Mouse (Mus musculus): ENCODE measurements around the gene Insl3. TPM values are rescaled to one million over a fixed set of nuclear protein-coding genes. Genes with fewer than 3 reads are reported as not detected.

Insl3 gene
- total RNA-seq (2021), result 1 to 10 TPM; 1.0 to 1.2 TPM
- long read RNA-seq, experiment 1, result 0 reads
- long read RNA-seq, experiment 2, result 0 reads

DNA sequence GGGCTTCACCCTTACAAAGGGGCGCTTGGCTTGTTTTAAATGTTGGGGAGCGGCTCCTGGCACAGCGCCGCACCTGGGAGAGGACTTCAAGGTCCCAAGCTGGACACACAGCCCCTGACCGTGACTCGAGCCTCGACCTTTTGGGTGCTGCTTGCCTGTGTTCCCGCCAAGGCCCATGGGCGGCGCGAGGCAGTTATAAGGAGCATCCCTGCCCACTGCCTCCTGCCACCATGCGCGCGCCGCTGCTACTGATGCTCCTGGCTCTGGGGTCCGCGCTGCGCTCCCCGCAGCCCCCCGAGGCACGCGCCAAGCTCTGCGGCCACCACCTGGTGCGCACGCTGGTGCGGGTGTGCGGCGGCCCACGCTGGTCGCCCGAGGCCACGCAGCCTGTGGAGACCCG, at the start of gene Insl3:
TSS of gene Insl3 (plus strand) at position 187 of the 400 bp plus-strand sequence.
- DNase-seq, result no peak
- intact Hi-C loops (cut with DNase I), result no loop called here

DNA sequence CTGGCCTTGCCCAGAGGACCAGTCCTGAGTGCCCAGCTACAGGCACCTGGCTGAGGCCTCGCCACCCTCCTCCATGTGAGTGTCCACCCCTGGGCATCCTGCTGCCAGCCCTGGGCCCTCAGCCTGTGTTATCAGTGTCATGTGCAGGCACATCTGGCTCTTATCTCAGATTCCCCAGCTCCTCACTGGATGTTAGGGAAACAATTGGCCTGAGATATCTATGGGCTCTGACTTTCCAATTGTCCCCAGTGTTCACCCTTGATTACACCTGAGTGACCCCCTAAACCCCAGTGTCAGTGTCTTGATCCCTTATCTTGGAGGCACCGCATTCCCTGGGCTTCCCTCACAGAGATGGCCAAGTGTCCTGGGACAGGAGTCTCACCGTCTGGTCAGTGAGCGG, 49.7 kb upstream of the Insl3 start:
- intact Hi-C loops (cut with DNase I), result no loop called here

DNA sequence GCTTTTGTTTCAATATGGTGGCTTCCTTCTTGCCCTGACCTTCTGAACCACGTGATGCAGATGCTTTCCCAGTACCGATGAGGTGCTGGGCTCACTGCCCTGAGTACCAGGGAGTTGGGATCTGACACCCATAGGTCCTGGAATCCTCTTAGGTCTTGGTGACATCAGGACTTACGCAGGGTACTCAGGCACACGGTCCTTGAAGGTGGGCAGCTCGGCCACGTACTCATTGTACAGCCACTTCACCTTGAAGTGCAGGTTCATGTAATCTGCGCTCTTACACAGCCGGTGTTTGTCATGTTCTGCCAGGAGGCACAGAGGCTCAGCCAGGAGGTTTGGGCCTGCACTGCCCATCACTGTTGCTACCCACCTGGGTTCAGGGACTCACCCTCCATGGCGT, 43.5 kb upstream of the Insl3 start:
- intact Hi-C loops (cut with DNase I), result no loop called here
- DNase-seq, result no peak

More for the DNA sequence above, 49.7 kb upstream of the Insl3 start:
- DNase-seq, result no peak

DNA sequence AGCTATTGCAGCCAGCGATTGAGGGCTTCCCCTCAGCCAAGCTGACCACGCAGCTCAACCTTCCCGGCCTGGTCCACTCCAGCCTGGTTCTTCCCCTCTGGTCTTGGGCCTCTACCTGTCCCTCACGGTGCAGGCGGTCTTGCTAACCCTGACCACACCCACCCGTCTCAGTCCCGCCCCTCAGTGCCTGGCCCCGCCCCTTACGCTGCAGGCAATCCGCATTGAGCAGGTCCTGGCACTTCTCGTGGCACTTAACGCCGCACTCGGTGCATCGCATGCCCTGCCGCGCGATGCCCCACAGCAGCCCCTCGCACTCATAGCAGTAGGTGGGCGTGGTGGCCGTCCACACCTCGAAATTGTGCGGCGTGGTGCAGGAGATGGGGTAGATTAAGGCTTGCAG, 34.4 kb upstream of the Insl3 start:
- DNase-seq, result no peak
- intact Hi-C loops (cut with DNase I), result no loop called here

DNA sequence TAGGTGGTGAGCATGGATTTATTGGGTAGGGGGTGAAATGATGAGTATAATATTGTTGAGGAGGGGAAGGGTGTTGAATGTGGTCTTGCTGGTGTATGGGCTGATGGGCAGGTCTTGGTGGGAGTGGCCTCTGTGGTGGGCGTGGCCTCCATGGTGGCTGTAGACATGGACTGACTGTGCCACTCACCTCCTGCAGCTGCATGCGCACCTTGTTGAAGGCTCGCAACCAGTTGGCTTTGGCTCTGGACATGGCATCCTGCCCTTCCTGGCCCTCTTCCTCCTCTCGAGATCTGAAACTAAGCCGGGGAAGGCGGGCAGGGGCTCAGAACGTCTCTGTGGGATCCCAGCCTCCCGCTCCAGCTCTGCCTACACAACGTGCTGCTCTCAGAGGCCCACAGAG, 31.2 kb upstream of the Insl3 start:
- no peak for DNase-seq
- intact Hi-C loops (cut with DNase I), result no loop called here

DNA sequence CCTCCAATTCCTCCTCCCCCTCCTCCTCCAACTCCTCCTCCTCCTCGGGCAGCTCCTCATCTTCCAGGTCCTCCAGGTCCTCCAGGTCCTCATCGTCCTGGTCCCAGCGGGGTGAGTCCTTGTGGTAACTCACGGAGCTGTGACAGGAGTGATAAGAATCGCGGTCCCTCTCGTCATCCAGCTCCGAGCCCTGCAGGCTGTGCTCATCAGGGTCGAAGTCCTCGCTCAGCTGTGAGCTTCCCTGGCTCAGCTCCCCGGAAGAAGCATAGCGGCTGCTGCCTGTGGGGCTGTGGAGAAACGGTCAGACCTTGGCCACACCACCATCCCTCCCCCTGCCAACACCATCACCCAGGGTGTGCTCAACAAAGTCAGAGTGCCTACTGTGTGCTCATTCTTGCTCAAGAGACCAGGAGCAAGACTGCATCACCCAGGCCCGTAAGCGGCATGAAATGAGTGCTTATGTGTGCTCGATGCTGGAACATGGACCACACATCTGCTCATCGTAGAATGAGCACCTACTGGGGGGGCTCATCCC, 30.4 kb upstream of the Insl3 start:
- DNase-seq, result no peak
- intact Hi-C loops (cut with DNase I), result no loop called here

DNA sequence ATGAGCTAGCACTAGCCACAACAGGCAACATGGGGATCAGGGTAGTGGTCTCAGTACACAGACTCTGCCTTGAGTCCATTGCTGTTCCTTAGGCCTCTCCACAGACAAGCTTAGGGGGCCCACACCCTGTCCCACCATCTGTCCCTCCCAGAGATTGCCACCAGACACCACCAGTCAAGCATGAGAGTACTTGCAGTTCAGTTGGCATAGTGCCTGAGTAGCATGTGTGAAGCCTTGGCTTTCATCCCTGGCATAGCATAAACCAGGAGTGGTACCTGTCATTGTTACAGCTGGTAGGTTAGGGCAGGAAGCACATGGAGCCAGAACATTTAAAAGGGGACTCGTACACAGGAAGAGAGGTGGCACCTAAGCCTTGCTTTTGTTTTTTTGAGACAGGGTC, 29.3 kb upstream of the Insl3 start:
- no peak for DNase-seq
- intact Hi-C loops (cut with DNase I), result loop anchor here (2.0 to 5.0 kb wide), 3 partner anchors 63 to 217 kb away; partner anchors contain the start of gene Fam129c

DNA sequence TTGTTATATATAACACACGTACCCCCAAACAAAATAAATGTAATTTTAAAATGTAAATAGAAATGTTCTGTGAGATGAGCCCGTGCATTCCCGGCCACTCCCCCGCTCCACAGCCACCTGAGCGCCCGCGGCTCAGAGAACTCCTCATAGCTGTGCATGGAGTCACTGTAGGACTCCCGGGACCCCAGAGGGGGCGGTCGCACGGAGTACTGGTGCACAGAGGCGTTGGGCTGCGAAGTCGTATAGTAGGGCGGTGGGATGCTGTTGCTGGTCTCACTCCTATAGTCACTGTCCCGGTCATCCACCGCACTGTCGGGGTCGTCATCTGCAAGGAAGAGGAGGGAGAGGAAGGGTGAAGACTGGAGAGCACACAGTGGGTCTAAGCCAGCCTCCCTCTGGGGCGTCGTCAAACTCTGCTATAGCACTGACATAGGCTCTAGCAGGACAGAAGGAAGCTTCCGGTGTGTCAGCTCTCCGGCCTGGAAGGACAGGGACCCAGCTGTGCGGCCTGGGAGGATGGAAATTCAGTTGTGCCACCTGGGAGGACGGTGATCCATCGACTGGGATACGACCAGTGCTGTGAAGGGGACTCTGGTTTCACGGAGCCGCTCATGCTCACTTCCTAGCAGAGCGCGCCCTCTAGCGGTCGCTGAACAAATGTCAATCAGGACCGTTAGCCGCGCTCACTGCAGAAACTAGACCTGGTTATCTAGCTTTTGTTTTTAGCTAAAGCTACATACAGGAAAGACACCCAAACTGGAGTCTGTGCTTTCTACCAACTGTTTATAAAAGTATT, 28.5 kb upstream of the Insl3 start:
- intact Hi-C loops (cut with DNase I), result loop anchor here (2.0 to 5.0 kb wide), 3 partner anchors 64 to 218 kb away; partner anchors contain the start of gene Fam129c
- peak; percentile 68 to 80 for DNase-seq

DNA sequence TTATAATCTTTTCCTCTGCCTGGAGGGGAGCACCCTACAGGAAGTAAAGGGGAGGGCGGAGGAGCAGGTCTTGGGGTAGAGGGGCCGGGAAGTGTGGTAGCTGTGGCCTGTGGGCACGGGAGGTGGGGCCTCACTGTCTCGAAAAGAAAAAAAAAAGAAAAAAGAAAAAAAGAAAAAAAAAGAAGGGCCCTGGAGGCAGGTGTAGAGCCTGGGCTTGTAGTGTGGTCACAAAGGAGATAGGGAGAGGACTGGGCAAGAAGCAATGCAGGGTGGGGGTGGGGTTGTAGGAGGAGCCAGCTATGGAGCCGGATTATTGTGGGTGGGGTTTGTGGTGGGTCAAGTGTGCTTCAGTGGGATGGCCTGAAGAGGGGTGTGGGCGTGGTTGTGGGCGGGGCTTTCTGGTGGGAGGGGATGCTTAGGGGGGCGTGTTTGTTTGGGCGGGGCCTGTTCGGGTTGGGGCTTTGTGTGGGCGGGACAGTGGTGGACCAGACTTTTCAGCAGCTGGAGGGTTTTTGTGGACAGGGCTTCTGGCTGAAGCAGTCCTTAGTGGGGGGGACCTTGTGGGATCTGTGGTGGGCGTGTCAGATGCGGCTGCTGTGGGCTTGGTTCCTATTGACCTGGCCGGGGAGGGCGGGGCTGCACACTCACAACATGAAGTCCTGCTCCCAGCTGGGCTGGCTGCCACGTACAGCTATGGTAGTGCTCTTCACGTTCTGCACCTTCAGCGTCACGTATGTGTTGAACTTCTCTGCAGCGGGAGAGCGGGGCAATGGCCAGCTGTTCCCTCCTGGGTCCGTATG, 23.5 kb upstream of the Insl3 start:
- no peak for DNase-seq
- intact Hi-C loops (cut with DNase I), result no loop called here

DNA sequence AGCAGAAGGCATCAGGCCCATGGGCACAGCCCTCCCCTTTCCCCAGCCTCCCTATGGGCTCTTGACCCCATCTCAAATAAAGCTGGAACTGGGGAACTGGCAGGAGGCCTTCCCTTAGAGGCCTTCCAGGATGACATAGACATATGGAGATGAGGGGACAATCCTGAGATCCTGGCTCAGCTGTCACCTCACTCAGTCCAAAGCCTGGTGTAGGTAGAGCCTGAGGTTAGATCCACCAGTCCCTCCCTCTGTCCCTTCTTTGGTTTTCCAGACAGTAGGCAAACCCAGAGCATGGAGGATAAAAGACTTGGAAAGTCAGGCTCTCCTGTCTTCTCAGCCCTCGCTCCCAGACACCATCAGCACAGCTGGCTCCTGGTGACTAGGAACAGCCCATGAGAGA, 22.2 kb upstream of the Insl3 start:
- no peak for DNase-seq
- intact Hi-C loops (cut with DNase I), result no loop called here

DNA sequence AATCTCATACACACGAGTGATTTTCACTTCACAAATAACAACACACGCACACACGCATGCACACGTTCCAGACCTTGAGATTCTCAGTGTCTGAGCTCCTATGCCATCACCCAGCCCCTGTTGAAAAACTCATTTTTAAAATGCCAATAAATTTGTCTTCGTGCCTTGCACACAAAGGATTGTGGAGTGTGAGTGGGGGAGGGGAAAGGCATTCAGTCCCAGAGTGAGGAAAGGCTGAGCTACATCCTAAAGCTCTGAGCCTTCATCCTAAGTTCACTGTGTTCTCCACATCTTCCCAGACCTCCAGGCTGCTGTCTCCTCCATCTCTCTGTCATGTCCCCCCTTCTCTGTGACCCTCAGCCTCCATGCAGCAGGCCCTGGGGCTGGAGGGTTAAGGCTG, 21.8 kb upstream of the Insl3 start:
- intact Hi-C loops (cut with DNase I), result no loop called here

DNA sequence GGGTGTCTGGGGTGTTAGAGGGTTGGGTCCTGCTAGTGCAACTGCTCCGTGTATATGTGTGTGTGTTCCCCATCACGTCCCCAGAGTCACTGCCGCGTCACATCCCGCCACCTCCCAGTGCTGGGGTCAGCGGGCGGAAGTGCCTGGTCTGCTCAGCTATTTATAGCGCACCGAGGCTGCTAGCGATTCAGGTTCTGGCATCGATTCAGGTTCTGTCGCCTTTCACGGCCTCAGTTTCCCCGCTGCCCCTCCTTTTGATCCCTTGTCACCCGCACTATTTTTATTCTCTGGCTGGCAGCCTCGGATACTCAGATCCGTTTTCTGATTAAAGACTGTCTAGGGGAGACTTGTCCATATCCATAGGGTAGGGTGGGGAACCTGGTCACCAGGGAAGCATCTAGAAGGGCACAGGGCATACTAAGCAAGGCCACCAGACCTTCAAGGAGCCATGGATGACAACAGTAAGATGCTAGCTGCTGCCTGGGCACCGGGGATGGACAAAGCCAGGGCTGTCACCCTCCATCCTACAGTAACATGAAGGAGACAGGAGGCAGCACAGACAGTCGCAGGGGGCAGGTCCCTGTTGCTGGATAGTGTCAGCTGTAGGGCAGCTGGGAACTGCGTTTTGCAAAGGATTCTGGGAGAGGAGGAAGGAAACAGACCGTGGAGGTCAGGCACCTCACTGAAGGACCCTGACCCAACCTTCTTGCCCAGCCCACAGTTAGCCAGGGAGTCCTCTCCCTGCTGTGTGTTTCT, 20.6 kb upstream of the Insl3 start:
- intact Hi-C loops (cut with DNase I), result no loop called here
- DNase-seq, result no peak

More for the DNA sequence above, 21.8 kb upstream of the Insl3 start:
- DNase-seq, result no peak

DNA sequence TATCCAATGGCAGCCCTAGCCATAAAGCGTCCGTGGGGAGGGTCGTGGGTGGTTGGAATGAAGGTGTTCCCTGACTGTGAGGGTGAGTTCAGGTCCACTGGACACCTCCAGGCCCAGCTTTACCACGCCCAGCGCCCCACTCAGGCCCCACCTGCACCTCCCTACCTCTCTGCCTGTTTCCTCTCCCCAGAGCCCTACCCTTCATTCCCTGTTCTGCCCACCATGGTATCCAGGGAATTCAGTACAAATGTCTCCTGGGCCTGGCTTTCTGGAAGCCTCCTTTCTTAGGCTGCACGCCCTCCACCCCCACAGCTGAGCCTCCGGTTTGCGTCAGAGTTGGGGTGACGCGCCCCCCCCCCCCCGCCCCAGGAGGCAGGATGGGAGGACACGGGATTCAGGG, 18.8 kb upstream of the Insl3 start:
- no peak for DNase-seq
- intact Hi-C loops (cut with DNase I), result no loop called here

DNA sequence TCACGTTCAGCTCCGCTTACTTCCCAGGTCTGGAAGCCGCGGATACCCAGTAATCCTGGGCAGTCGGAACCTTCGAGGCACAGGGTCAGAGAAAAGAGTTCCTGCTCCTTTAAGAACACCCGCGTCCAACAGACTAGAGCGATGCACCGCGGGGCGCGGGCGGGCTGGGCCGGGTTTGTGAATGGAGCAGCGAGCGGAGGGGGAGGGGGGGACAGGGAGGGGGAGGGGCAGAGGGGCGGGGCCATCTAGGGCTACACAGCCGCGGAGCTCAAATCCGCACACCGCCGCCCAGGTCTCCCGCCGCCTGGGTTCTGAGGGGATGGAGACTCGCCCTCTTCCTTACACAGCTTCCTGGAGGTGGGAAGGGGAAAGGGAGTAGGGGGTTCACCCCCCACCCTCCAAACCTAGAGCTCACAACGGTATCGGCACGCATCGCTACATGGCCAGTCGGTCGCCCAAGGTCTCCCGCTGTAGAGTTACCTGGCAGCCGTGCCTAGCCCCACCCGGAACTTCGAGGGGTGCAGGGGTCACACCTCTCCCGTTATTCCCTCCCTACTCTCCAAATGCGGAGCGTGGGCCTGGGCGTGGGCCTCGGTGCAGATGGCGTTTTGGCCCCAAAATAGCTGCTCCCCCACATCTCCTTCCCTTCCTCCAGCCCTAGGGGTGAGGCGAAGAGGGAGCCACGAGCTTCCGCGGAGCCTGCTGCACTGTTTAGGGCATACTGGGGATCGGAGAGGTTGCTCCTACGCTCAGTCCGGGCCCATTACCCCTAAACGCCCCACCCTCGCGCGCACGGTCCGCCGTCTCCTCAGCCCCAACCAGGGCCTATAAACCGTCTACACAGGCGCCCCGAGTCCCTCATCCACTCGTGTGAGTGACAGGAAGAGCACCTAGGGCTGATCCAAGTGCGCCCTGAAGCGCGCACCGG, 18.1 kb upstream of the Insl3 start:
- intact Hi-C loops (cut with DNase I), result no loop called here
- DNase-seq, result no peak

DNA sequence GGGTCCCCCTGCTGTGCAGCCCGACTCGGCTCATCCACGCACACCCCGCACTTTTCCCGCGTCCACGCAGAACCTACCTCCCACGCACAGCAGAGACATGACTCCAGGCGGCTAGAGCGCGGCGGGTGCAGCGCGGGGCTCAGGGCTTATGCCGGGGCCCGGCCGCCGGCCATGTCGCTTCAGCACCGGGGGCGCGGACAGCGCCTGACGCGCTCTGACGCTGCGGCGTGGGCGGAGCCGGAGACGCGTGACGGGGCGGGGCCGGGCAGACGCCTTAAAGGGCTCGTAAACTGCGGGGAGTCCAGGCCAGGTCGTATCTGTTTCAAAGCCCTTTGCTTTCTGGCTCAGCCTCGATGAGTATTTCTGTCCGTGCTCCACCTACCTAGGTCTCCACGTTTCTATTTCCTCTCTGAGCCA, 17.5 kb upstream of the Insl3 start, which contains the start of gene Unc13a:
TSS of gene Unc13a (minus strand) at position 209 of the 417 bp plus-strand sequence.
- intact Hi-C loops (cut with DNase I), result no loop called here
- DNase-seq, result peak; percentile 83

DNA sequence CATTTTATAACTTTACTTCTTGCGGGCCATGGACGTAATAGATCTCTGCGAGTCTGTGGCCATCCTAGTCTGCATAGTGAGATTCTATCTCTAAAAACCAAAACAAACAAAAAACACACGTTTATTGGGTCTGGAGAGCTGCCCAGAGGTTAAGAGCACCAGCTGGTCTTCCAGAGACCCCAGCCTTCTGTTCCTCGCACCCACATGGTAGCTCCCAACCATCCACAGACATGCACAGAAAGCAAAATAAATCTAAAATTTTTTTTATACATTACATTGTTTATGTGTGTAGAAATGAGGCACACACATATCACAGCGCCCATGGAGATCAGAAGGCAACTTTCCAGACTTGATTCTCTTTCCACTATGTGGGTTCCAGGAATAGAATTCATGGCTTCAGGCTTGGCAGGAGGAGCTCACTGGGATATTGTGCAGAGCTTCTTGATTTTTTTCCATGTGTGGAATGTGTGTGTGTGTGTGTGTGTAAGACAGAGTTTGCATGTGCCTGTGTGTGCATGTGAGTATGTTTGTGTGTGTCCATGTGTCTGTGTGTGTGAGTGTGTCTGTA, 16.8 kb upstream of the Insl3 start:
- no peak for DNase-seq
- intact Hi-C loops (cut with DNase I), result no loop called here

DNA sequence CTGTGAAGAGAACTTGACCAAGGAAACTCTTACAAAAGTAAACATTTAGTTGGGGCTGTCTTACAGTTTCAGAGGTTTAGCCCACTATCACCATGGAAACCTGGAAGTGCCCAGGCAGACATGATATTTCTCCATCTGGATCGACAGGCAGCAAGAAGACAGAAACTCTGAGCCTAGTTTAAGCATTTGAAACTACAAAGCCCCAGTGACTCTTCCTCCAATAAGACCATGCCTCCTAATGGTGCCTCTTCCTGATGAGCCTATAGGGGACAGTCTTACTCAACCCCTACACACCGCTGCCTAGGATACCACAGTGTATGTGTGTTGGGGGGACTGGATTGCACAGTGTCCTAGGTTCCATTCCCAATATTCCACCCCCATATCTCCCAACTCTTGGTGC, 14.9 kb upstream of the Insl3 start:
- DNase-seq, result no peak
- intact Hi-C loops (cut with DNase I), result no loop called here

DNA sequence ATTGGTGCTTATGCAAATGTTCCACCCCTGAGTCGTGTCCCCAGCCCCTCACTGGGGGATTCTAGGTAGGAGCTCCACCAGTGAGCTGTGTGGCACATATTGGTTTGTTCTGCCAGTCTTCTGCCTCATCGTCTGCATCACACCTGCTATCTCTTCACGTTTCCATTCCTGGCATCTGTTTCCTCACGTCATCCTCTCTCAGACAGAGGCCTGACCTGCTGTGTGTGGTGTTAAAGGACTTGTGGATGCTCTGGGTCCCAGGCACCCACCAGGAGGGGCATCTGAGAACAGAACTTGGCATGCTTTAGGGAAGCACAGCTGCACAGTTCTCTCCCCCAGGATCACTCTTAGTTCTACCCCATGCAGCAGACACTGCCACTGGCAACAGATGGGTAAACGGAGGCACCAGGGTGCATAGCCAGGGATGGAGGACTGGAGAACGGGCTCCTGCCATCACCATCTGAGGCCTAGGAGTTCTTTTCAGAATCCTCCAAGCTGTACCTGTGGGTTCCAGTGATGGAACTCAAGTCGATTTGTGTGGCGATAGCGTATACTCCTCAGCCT, 13.5 kb upstream of the Insl3 start:
- intact Hi-C loops (cut with DNase I), result no loop called here
- DNase-seq, result no peak
